Mouse (Mus musculus) neural tube, embryonic 11.5 days (tissue): ENCODE measurements around the gene Tpsab1. TPM values are rescaled to one million over a fixed set of nuclear protein-coding genes. Genes with fewer than 3 reads are reported as not detected.

Experiments used
- ATAC-seq: fragments of 200-750 bp; cut with Nextera tagmentation; 2 replicates; pipeline ENCODE4 v1.8.0; 2017; ENCODE audit warnings: moderate number of reproducible peaks, mild to moderate bottlenecking, moderate TSS enrichment, moderate library complexity; ENCODE audit not compliant: insufficient read depth, low FRiP score, low TSS enrichment
- DNase-seq: peaks from one replicate; pipeline ENCODE4 v3.0.0-alpha.2; 2015; ENCODE audit warnings: low spot score
- H3K27ac ChIP-seq: fragments of 300-500 bp; sonication (generic); 2 replicates; pipeline ENCODE4 v1.5.1; 2014; ENCODE audit warnings: low read depth, mild to moderate bottlenecking, low read length
- H3K27me3 ChIP-seq: fragments of 300-500 bp; sonication (generic); 2 replicates; pipeline ENCODE4 v1.6.1; 2014; ENCODE audit warnings: mild to moderate bottlenecking, low read length, mixed read lengths; ENCODE audit not compliant: control insufficient read depth, insufficient read depth
- H3K36me3 ChIP-seq: fragments of 300-500 bp; sonication (generic); 2 replicates; pipeline ENCODE4 v1.6.1; 2014; ENCODE audit warnings: mild to moderate bottlenecking, low read length, moderate library complexity, mixed read lengths; ENCODE audit not compliant: control insufficient read depth, insufficient read depth
- H3K4me1 ChIP-seq: fragments of 300-500 bp; sonication (generic); 2 replicates; pipeline ENCODE4 v1.6.1; 2014; ENCODE audit warnings: low read length, mixed read lengths; ENCODE audit not compliant: control insufficient read depth, insufficient read depth
- H3K4me2 ChIP-seq: fragments of 300-500 bp; sonication (generic); 2 replicates; pipeline ENCODE4 v1.6.1; 2014; ENCODE audit warnings: low read depth, mild to moderate bottlenecking, moderate library complexity
- H3K4me3 ChIP-seq: fragments of 300-500 bp; sonication (generic); 2 replicates; pipeline ENCODE4 v1.5.1; 2014; ENCODE audit warnings: low read depth, low read length
- H3K9ac ChIP-seq: fragments of 300-500 bp; sonication (generic); 2 replicates; pipeline ENCODE4 v1.6.1; 2014; ENCODE audit warnings: mild to moderate bottlenecking, low read length
- H3K9me3 ChIP-seq: fragments of 300-500 bp; sonication (generic); 2 replicates; pipeline ENCODE4 v1.6.1; 2016; ENCODE audit warnings: low read length; ENCODE audit not compliant: control insufficient read depth
- WGBS: fragments of 180-500 bp; shearing (Covaris S2); extraction: QIAGEN DNeasy Blood & Tissue Kit; methylation state at CpG from one replicate; pipeline ENCODE4 v1.1.7; 2014; 5-methylcytosine and 5-hydroxymethylcytosine counted together
- polyA plus RNA-seq: library from polyadenylated mRNA; unstranded; fragments of >200 nt; fragmentation: Nextera tagmentation; extraction: Ambion mirVana; gene quantifications from 2 replicates; pipeline ENCODE4 v1.2.1, GENCODE M21; 2014

The Tpsab1 gene
- polyA plus RNA-seq = not detected in 2 replicates

DNA sequence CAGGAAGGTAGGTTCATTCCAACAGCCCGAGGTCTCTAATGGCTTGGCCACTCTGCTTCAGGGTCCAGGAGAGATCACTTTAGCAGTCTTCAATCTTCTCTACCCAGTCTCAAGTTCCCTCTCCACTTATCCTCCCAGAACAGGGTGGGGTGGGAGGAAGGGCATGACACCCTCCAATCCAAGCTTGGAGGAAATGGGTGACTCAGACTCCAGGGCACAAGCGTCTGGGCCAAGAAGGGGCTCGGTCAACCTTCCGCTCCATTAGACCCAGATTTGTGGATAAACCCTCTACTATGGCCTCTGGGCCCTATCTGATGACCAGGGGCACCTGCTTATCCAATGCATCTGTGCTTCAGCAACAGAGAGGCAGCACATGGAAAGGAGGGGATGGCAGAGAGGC lies at the start of gene Tpsab1:
Tpsab1 (minus strand) TSS at position 101 of the 400 bp plus-strand sequence.
- no peaks in the 10 kb centered on the region for H3K36me3 ChIP-seq
- no peak within 1 kb of the TSS for H3K4me2 ChIP-seq
- 95% methylated on average over 4 of the region's 4 CpGs for WGBS
- no peak for DNase-seq
- no peaks in the 10 kb centered on the region for H3K27me3 ChIP-seq
- H3K4me3 ChIP-seq = no peak within 1 kb of the TSS
- H3K27ac ChIP-seq = no peak within 1 kb of the TSS
- ATAC-seq = no peak
- H3K4me1 ChIP-seq = no peaks in the 10 kb centered on the region
- H3K9ac ChIP-seq = no peak within 1 kb of the TSS
- no peaks in the 10 kb centered on the region for H3K9me3 ChIP-seq

DNA sequence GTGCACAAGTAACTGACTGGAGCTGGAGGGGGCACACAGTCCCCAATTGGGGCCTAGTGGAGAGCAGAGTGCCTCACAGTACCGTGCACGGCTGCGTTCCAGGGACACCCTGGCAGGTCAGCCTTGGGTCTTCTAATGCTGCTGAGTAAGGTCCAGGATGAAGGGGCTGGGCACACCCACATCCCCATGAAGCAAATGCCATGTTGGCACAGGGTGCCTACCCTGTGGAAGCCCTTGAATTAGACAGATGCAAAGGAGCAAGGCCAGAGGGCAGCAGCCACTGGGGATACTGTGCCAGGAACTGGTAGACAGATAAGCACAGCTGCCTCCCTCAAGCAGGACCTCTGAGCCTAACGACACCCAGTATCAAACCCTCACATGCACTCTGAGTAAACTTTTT lies 49.2 kb upstream of the Tpsab1 start:
- Histone ChIP-seq H3K27me3 (no peaks in the 10 kb centered on the region), H3K4me2 (no peak overlapping the region), H3K27ac (no peak overlapping the region), H3K4me1 (no peaks in the 10 kb centered on the region; the same call in 1 of the 2 replicates), H3K9me3 (no peaks in the 10 kb centered on the region), H3K4me3 (no peak overlapping the region), H3K9ac (no peak overlapping the region), H3K36me3 (peaks cover 2% of the 10 kb centered on the region)
- no peak for ATAC-seq
- WGBS = 86% methylated on average over 4 of the region's 4 CpGs
- no peak for DNase-seq

DNA sequence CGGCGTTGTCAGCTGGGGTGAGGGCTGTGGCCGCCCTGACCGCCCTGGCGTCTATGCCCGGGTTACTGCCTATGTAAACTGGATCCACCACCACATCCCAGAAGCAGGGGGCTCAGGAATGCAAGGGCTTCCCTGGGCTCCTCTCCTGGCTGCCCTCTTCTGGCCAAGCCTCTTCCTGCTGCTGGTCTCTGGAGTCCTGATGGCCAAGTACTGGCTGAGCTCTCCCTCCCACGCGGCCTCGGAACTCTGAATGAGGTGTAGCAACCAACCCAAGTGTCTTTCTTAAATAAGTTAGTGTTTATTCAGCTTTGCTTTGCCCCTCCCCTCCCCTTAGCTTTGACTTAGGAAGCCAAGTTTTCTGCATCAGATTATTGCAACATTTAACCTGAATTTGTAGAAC lies 28.6 kb upstream of the Tpsab1 start:
- Histone ChIP-seq H3K4me2 (no peak overlapping the region), H3K9ac (no peak overlapping the region), H3K27ac (no peak overlapping the region), H3K36me3 (no peaks in the 10 kb centered on the region), H3K4me3 (no peak overlapping the region), H3K9me3 (no peaks in the 10 kb centered on the region), H3K4me1 (no peaks in the 10 kb centered on the region), H3K27me3 (no peaks in the 10 kb centered on the region)
- no peak for ATAC-seq
- 45% methylated on average over 9 of the region's 9 CpGs for WGBS
- peak; percentile 31 for DNase-seq

DNA sequence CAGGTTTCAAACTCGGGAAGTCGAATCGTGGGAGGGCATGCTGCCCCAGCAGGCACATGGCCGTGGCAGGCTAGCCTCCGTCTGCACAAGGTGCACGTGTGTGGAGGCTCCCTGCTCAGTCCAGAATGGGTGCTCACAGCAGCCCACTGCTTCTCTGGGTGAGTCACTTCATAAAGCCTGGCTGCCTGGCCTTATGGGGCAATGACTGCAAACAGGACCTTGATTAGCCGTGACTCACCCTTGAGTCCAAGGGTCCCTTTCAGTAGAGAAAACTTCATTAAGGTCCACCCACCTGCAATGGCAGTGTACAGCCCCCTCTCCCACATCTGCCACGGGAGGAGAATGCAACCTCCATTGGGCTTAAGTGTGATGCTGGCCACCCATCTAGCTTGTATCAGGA lies 27.1 kb upstream of the Tpsab1 start:
- Histone ChIP-seq H3K27ac (no peak overlapping the region), H3K4me1 (no peaks in the 10 kb centered on the region), H3K36me3 (no peaks in the 10 kb centered on the region), H3K9me3 (no peaks in the 10 kb centered on the region), H3K9ac (no peak overlapping the region), H3K4me3 (no peak overlapping the region), H3K4me2 (no peak overlapping the region), H3K27me3 (no peaks in the 10 kb centered on the region)
- ATAC-seq = no peak
- DNase-seq = no peak
- 80% methylated on average over 8 of the region's 8 CpGs for WGBS

DNA sequence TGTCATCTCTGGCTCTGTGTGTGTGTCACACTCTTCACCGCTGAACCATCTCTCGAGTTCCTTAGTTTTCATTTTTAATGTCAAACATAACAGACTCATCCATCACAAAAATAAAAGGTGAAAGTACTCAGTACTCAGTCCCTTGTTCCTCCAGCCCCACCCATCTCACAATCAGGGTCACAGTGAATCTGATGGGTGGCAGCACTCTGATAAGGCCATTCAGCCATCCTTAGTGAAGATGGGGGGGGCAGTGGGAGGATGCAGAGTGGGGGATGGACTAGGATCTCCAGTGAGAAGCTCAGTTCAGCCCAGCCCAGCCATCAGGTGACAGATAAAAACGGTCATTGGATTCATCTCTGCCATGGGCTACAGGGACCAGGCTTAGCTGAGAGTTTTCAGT lies 23.6 kb upstream of the Tpsab1 start, which contains the start of gene Tpsg1:
Tpsg1 (plus strand) TSS at position 301 of the 400 bp plus-strand sequence.
- 88% methylated on average over 3 of the region's 3 CpGs for WGBS
- no peak for ATAC-seq

DNA sequence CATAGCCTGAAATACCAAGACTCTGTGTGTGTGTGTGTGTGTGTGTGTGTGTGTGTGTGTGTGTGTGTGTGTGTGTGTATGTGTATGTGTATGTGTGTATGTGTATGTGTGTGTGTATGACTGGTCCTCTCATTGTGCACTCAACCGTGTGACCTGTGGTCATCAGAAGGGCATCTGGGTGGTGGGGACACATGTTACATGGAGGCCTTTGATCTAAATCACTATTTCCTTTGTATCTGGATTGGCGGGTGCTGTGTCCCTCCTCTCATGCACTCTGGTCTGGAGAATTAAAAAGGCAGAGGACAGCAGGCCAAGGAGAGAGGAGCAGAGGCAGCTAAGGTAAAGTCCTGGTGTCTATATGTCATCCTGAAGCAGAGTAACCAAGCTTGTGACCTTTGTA lies 20.6 kb upstream of the Tpsab1 start, which contains the start of gene Tpsb2:
Tpsb2 (plus strand) TSS at position 301 of the 400 bp plus-strand sequence.
- H3K27me3 ChIP-seq = no peaks in the 10 kb centered on the region
- 76% methylated on average over 2 of the region's 2 CpGs for WGBS
- ATAC-seq (no peak), DNase-seq (no peak)
- H3K4me3 ChIP-seq = no peak within 1 kb of the TSS
- no peak within 1 kb of the TSS for H3K9ac ChIP-seq
- no peak within 1 kb of the TSS for H3K4me2 ChIP-seq
- H3K9me3 ChIP-seq = no peaks in the 10 kb centered on the region
- H3K36me3 ChIP-seq = no peaks in the 10 kb centered on the region
- H3K27ac ChIP-seq = no peak within 1 kb of the TSS
- H3K4me1 ChIP-seq = no peaks in the 10 kb centered on the region

More for the DNA sequence above, 23.6 kb upstream of the Tpsab1 start, which contains the start of gene Tpsg1:
- no peak within 1 kb of the TSS for H3K27ac ChIP-seq
- H3K4me1 ChIP-seq = no peaks in the 10 kb centered on the region
- no peak for DNase-seq
- no peak within 1 kb of the TSS for H3K9ac ChIP-seq
- H3K9me3 ChIP-seq = no peaks in the 10 kb centered on the region
- H3K36me3 ChIP-seq = no peaks in the 10 kb centered on the region
- no peak within 1 kb of the TSS for H3K4me2 ChIP-seq
- H3K4me3 ChIP-seq = no peak within 1 kb of the TSS
- H3K27me3 ChIP-seq = no peaks in the 10 kb centered on the region

DNA sequence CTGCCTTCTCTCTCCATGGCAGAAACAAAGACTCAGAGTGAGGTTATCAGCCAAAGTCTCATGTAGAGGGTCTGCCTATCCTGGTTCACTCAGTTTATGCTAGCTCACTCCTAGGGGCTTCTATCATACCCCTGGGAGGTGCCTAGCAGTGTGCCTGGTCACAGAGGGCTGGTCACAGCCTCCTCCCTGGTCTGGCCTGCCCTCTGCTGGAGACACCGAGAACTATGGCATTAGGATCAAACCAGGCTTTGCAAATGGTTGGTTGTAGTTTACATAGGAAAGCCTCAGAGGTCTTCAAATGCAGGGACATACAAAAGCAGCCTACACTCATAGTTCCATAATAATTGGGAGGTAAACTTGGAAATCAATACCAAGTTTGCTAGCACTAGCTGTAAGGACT lies 18.4 kb upstream of the Tpsab1 start:
- Histone ChIP-seq H3K9me3 (no peaks in the 10 kb centered on the region), H3K27me3 (no peaks in the 10 kb centered on the region), H3K4me1 (no peaks in the 10 kb centered on the region), H3K36me3 (no peaks in the 10 kb centered on the region), H3K9ac (no peak overlapping the region), H3K4me2 (no peak overlapping the region), H3K4me3 (no peak overlapping the region), H3K27ac (no peak overlapping the region)
- ATAC-seq (no peak), DNase-seq (peak; percentile 38)
- WGBS = 10% methylated on average over 1 of the region's 1 CpGs

DNA sequence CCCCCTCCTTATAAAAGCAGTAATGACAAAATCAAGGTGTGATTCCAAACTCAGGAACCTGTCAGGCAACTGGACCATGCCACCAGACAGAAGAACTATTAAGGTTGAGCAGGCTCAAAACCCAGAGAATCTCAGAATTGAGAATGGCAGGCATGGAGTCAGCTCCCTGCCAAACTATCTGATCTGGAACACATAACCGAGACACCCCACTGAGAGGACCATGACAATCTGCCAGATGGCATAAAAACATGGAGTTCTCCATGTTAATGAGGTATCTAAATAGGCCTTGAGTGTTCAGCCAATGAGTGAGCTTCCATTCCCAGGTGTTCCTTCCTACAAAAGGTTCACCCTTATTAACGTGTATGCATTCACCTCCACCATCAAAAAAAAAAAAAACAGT lies 15.9 kb upstream of the Tpsab1 start:
- H3K36me3 ChIP-seq = no peaks in the 10 kb centered on the region
- H3K4me1 ChIP-seq = no peaks in the 10 kb centered on the region
- DNase-seq (no peak), ATAC-seq (no peak)
- no peaks in the 10 kb centered on the region for H3K9me3 ChIP-seq
- no peak overlapping the region for H3K9ac ChIP-seq
- no peak overlapping the region for H3K4me3 ChIP-seq
- H3K27ac ChIP-seq = no peak overlapping the region
- no peaks in the 10 kb centered on the region for H3K27me3 ChIP-seq
- H3K4me2 ChIP-seq = no peak overlapping the region
- WGBS = 71% methylated on average over 2 of the region's 2 CpGs

DNA sequence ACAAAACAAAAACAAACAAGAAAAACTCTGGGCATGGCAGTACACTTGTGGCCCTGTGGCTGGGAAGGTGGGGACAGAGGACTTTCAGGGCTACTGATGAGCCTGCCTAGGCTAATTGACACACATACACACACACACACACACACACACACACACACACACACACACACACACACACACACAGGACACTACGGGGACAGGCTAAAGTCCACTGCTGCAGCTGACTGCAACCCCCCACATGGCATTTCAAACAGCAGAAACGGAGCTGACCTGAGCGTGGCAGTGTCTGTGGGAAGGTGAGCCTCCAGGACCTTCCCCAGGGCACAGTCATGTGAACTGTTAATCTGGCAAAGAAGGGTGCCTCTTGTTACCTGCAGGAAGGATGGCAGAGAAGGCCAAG lies 3.9 kb downstream of the Tpsab1 start:
- Histone ChIP-seq H3K36me3 (no peaks in the 10 kb centered on the region), H3K9ac (no peak overlapping the region), H3K4me1 (no peaks in the 10 kb centered on the region), H3K4me3 (no peak overlapping the region), H3K27me3 (no peaks in the 10 kb centered on the region), H3K9me3 (no peaks in the 10 kb centered on the region), H3K27ac (no peak overlapping the region), H3K4me2 (no peak overlapping the region)
- 75% methylated on average over 3 of the region's 3 CpGs for WGBS
- DNase-seq = no peak
- no peak for ATAC-seq
